Mouse (Mus musculus) midbrain, embryonic 16.5 days (tissue): Measurements from ENCODE around the gene Slc24a4. TPM values are rescaled to one million over a fixed set of nuclear protein-coding genes. Genes with fewer than 3 reads are reported as not detected.
"Not testable (repeated sequence)": the region's sequence is repeated elsewhere in the genome, so short reads cannot be mapped to it uniquely, and the experiment has no call there.

Source experiments
- ATAC-seq: fragments of 200-750 bp; cut with Nextera tagmentation; 2 replicates; pipeline ENCODE4 v1.8.0; 2017; ENCODE audit warnings: moderate TSS enrichment
- H3K27ac ChIP-seq: fragments of 300-500 bp; sonication (generic); 2 replicates; pipeline ENCODE4 v1.5.1; 2014; ENCODE audit warnings: mild to moderate bottlenecking, low read length, mixed read lengths
- H3K27me3 ChIP-seq: fragments of 300-500 bp; sonication (generic); 2 replicates; pipeline ENCODE4 v1.6.1; 2014; ENCODE audit warnings: low read depth, low read length, mixed read lengths; ENCODE audit not compliant: control insufficient read depth, insufficient read depth
- H3K36me3 ChIP-seq: fragments of 300-500 bp; sonication (generic); 2 replicates; pipeline ENCODE4 v1.6.1; 2014; ENCODE audit warnings: mild to moderate bottlenecking, low read length, moderate library complexity, mixed read lengths; ENCODE audit not compliant: control insufficient read depth, insufficient read depth
- H3K4me1 ChIP-seq: fragments of 300-500 bp; sonication (generic); 2 replicates; pipeline ENCODE4 v1.6.1; 2014; ENCODE audit warnings: mild to moderate bottlenecking, low read length, mixed read lengths; ENCODE audit not compliant: control insufficient read depth, insufficient read depth
- H3K4me2 ChIP-seq: fragments of 300-500 bp; sonication (generic); 2 replicates; pipeline ENCODE4 v1.6.1; 2014; ENCODE audit warnings: mild to moderate bottlenecking, low read length, mixed read lengths
- H3K4me3 ChIP-seq: fragments of 300-500 bp; sonication (generic); 2 replicates; pipeline ENCODE4 v1.5.1; 2014; ENCODE audit warnings: low read depth, mild to moderate bottlenecking, low read length, moderate library complexity, mixed read lengths
- H3K9ac ChIP-seq: fragments of 300-500 bp; sonication (generic); 2 replicates; pipeline ENCODE4 v1.6.1; 2014; ENCODE audit warnings: low read depth, low read length, mixed read lengths
- H3K9me3 ChIP-seq: fragments of 300-500 bp; sonication (generic); replicated peaks from 2 replicates; pipeline ENCODE4 v1.6.1; 2014; ENCODE audit warnings: mild to moderate bottlenecking, low read length, mixed read lengths; ENCODE audit not compliant: control insufficient read depth, poor library complexity, severe bottlenecking
- WGBS: fragments of 180-500 bp; shearing (Covaris S2); extraction: QIAGEN DNeasy Blood & Tissue Kit; methylation state at CpG from one replicate; pipeline ENCODE4 v1.1.7; 2014; 5-methylcytosine and 5-hydroxymethylcytosine counted together
- polyA plus RNA-seq: library from polyadenylated mRNA; unstranded; fragments of >200 nt; fragmentation: Nextera tagmentation; extraction: Ambion mirVana; gene quantifications from 2 replicates; pipeline ENCODE4 v1.2.1, GENCODE M21; 2015

Slc24a4 gene
- polyA plus RNA-seq, 1 experiment from 2014 or later: 1.7 TPM

GRCm38 (mm10) chr12:102263249-102263648 lies 134.7 kb downstream of the Slc24a4 start:
- no peak overlapping the region for H3K4me2 ChIP-seq
- no peaks in the 10 kb centered on the region for H3K27me3 ChIP-seq
- no peaks in the 10 kb centered on the region for H3K4me1 ChIP-seq
- no peak overlapping the region for H3K27ac ChIP-seq
- no peak overlapping the region for H3K9ac ChIP-seq
- H3K4me3 ChIP-seq: no peak overlapping the region
- ATAC-seq: no peak
- H3K36me3 ChIP-seq: no peaks in the 10 kb centered on the region
- no peaks in the 10 kb centered on the region for H3K9me3 ChIP-seq

- H3K4me3 ChIP-seq: no peak overlapping the region
- H3K4me2 ChIP-seq: no peak overlapping the region
- no peaks in the 10 kb centered on the region for H3K9me3 ChIP-seq
- no peak overlapping the region for H3K9ac ChIP-seq
- no peaks in the 10 kb centered on the region for H3K27me3 ChIP-seq
- 86% methylated on average over 8 of the region's 8 CpGs for WGBS
- ATAC-seq: no peak
- H3K36me3 ChIP-seq: no peaks in the 10 kb centered on the region
- no peaks in the 10 kb centered on the region for H3K4me1 ChIP-seq
- H3K27ac ChIP-seq: no peak overlapping the region
Measured at GRCm38 (mm10) chr12:102266433-102266832, 137.9 kb downstream of the Slc24a4 start.

GRCm38 (mm10) chr12:102269144-102269543 lies 140.6 kb downstream of the Slc24a4 start:
- WGBS: 45% methylated on average over 2 of the region's 2 CpGs

GRCm38 (mm10) chr12:102270776-102271405 lies 142.4 kb downstream of the Slc24a4 start:
- H3K9ac ChIP-seq: no peak overlapping the region
- H3K4me3 ChIP-seq: no peak overlapping the region
- WGBS: 83% methylated on average over 6 of the region's 6 CpGs
- H3K27me3 ChIP-seq: no peaks in the 10 kb centered on the region
- H3K9me3 ChIP-seq: no peaks in the 10 kb centered on the region
- no peak for ATAC-seq
- no peaks in the 10 kb centered on the region for H3K36me3 ChIP-seq
- H3K4me2 ChIP-seq: no peak overlapping the region
- no peak overlapping the region for H3K27ac ChIP-seq
- no peaks in the 10 kb centered on the region for H3K4me1 ChIP-seq

More at GRCm38 (mm10) chr12:102269144-102269543, 140.6 kb downstream of the Slc24a4 start:
- H3K9ac ChIP-seq: no peak overlapping the region
- ATAC-seq: no peak
- H3K4me2 ChIP-seq: no peak overlapping the region
- no peaks in the 10 kb centered on the region for H3K36me3 ChIP-seq
- H3K4me1 ChIP-seq: no peaks in the 10 kb centered on the region
- H3K27me3 ChIP-seq: no peaks in the 10 kb centered on the region
- no peak overlapping the region for H3K4me3 ChIP-seq
- no peak overlapping the region for H3K27ac ChIP-seq
- H3K9me3 ChIP-seq: no peaks in the 10 kb centered on the region

- WGBS: 77% methylated on average over 4 of the region's 4 CpGs
- ATAC-seq: no peak
- Histone ChIP-seq H3K36me3 (no peaks in the 10 kb centered on the region), H3K27ac (no peak overlapping the region), H3K4me1 (no peaks in the 10 kb centered on the region), H3K9me3 (no peaks in the 10 kb centered on the region), H3K9ac (no peak overlapping the region), H3K4me3 (no peak overlapping the region), H3K27me3 (no peaks in the 10 kb centered on the region), H3K4me2 (no peak overlapping the region)
Measured at GRCm38 (mm10) chr12:102271447-102271846, 142.9 kb downstream of the Slc24a4 start.

GRCm38 (mm10) chr12:102275833-102276443 lies 147.4 kb downstream of the Slc24a4 start:
- no peak overlapping the region for H3K4me2 ChIP-seq
- H3K36me3 ChIP-seq: no peaks in the 10 kb centered on the region
- ATAC-seq: no peak
- no peaks in the 10 kb centered on the region for H3K27me3 ChIP-seq
- H3K4me3 ChIP-seq: no peak overlapping the region
- no peak overlapping the region for H3K27ac ChIP-seq
- H3K9me3 ChIP-seq: no peaks in the 10 kb centered on the region
- 64% methylated on average over 7 of the region's 7 CpGs for WGBS
- no peak overlapping the region for H3K9ac ChIP-seq
- no peaks in the 10 kb centered on the region for H3K4me1 ChIP-seq

DNA sequence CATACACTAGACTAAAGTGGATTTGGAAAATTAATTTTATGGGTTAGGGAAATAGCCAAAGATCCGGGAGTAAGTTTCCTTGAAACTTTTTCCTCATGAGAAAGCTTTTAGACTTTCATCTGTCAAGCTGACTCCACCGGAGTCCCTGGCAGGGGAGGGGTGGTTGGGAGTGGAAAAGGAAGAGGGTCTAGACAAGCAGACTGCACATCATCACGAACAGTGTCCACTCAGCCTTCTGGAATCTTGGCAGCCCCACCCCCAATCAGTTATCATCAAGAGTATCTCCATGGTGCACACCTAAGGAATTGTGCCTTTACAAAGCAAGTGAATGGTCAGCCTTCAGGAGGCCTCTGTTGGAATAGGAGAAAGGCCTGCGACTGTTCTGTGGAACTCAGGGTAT lies 151.8 kb downstream of the Slc24a4 start:
- H3K9me3 ChIP-seq, H3K4me2 ChIP-seq, H3K27ac ChIP-seq, H3K27me3 ChIP-seq, H3K36me3 ChIP-seq, ATAC-seq, H3K9ac ChIP-seq, H3K4me3 ChIP-seq: not testable (repeated sequence)
- 74% methylated on average over 4 of the region's 4 CpGs for WGBS
- H3K4me1 ChIP-seq: peaks cover 12% of the 10 kb centered on the region

DNA sequence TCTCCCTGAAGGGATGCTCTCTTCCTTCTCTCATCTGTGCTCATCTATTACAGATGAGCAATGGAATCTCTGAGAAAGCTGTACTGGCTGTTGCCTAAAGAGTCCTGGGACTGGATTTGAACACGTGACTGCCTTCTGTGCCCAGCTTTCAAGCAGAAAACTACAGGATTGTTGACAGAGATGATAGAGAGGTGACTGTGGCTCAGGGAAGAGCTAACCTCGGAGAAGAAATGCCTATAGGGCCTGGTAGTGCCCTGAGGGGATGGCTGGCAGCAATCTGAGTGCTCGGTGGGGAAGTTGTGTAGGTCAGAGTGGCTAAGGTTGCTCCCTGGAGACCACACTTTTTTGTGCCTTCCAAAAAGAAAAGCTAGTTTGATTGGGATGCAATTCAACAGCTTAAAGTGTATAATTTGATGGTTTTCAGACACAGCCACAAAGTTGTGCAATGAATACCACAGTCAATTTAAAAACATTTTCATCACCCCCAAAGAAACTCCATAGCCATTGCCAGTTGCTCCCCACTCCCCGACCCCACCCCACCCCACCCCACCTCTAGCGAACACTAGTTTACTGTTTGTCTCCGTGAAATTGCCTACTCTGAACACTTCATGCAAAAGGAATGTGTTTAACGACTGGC lies 152.5 kb downstream of the Slc24a4 start:
- Histone ChIP-seq H3K4me3 (no peak overlapping the region), H3K9me3 (no peaks in the 10 kb centered on the region), H3K9ac (no peak overlapping the region), H3K27ac (no peak overlapping the region), H3K27me3 (peaks cover 4% of the 10 kb centered on the region; the same call in 1 of the 2 replicates), H3K4me2 (no peak overlapping the region), H3K36me3 (no peaks in the 10 kb centered on the region), H3K4me1 (peaks cover 12% of the 10 kb centered on the region)
- no peak for ATAC-seq
- 61% methylated on average over 7 of the region's 7 CpGs for WGBS

DNA sequence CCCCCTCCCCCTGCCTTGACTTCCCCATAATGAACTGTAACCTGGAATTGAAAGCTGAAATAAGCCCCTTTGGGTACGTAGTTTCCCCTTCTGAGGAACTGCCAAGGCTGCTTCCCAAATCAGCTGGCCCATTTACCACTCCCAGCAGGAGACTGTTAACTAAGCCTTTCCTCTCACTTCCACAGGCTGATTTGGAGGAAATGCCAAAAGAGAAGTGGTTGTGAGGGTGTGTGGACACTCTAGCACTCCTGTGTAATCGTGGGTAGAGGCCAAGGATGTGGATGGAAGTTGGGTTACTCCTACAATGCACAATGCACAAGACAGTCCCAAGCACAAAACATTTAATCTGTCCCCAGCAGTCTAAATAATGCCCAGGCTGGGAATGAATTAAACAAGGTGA lies 153.6 kb downstream of the Slc24a4 start:
- peak overlapping the region; percentile 97; the same call in 1 of the 2 replicates for H3K4me2 ChIP-seq
- H3K27me3 ChIP-seq: peaks cover 4% of the 10 kb centered on the region; the same call in 1 of the 2 replicates
- peaks cover 12% of the 10 kb centered on the region for H3K4me1 ChIP-seq
- H3K9ac ChIP-seq: no peak overlapping the region
- H3K27ac ChIP-seq: no peak overlapping the region
- ATAC-seq: no peak
- H3K4me3 ChIP-seq: no peak overlapping the region
- WGBS: 67% methylated on average over 2 of the region's 2 CpGs
- no peaks in the 10 kb centered on the region for H3K36me3 ChIP-seq
- no peaks in the 10 kb centered on the region for H3K9me3 ChIP-seq
